Mouse (Mus musculus) small intestine, adult 2 months (tissue): ENCODE measurements around the gene Faf1.

Experiments used
- CTCF ChIP-seq: fragments of 200-500 bp; IDR thresholded peaks from 2 replicates; pipeline ENCODE4 v1.5.1; 2012; ENCODE audit warnings: low read depth, mild to moderate bottlenecking, control low read depth, inconsistent platforms, low read length, moderate library complexity, mixed read lengths; ENCODE audit not compliant: insufficient replicate concordance, insufficient read length; ENCODE audit errors: extremely low read depth
- POLR2A ChIP-seq: fragments of 200-500 bp; IDR thresholded peaks from 2 replicates; pipeline ENCODE4 v1.6.1; 2012; ENCODE audit warnings: low read depth, mild to moderate bottlenecking, control low read depth, inconsistent platforms, low read length, moderate library complexity

DNA sequence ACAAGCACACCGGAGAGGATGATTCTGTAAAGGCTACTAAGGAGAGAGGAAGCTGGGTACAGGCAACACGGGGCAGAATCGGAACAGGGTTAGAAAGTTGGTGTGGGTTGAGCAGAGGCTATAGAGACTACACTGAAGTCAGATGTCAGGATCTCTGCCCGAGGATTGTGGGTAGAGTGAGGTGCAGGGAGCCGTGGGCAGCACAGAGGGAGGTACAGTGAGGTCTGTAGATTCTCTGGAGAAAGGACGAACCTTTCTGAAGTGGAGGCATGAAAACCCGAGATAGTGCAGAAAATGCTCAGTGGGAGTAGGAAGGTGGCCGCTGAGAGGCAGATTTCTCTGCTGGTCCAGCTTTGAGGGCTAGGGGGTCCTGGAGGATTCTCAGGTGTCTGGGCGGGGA is 309.9 kb downstream of the Faf1 start:
- no peak for TF ChIP-seq POLR2A
- TF ChIP-seq CTCF, result no peak
